Mouse (Mus musculus): ENCODE measurements around the gene Cyct.

GRCm38 (mm10) chr2:76365811-76366210 is 5.6 kb upstream of the Cyct start:
- TF ChIP-seq RCOR1 (IDR thresholded peaks at IDR 0.05; ENCODE audit: low read depth, low read length), result no peak
- no peak for TF ChIP-seq CTCF (IDR thresholded peaks at IDR 0.05 in 2 of 3, conservative IDR thresholded peaks at IDR 0.05 in 1 of 3; ENCODE audit: control insufficient read depth in 1 of 3, insufficient read depth in 1 of 3, low read depth in 2 of 3, low read length in 3 of 3, poor library complexity in 1 of 3, severe bottlenecking in 1 of 3)
- TF ChIP-seq POLR2A (IDR thresholded peaks at IDR 0.05; ENCODE audit: control insufficient read depth in 1 of 2, insufficient read depth in 1 of 2, low read depth in 1 of 2, low read length in 2 of 2, poor library complexity in 1 of 2), result no peak
- no peak for TF ChIP-seq MAZ (IDR thresholded peaks at IDR 0.05; ENCODE audit: low read depth, low read length)
- no peak for TF ChIP-seq GATA1 (IDR thresholded peaks at IDR 0.05; ENCODE audit: low read depth, low read length)
- TF ChIP-seq SIN3A (IDR thresholded peaks at IDR 0.05; ENCODE audit: low read length), result no peak
- TF ChIP-seq USF1 (IDR thresholded peaks at IDR 0.05; ENCODE audit: low read depth, low read length), result no peak
- TF ChIP-seq POLR2AphosphoS2 (IDR thresholded peaks at IDR 0.05; ENCODE audit: low read length), result no peak
- no peak for TF ChIP-seq ETS1 (IDR thresholded peaks at IDR 0.05; ENCODE audit: low read depth, low read length)
- no peak for TF ChIP-seq ZNF384 (IDR thresholded peaks at IDR 0.05; ENCODE audit: low read depth, low read length)
